Mouse (Mus musculus) CD4-positive helper T cell, adult 2 months (primary cell): ENCODE results near the gene Edaradd.

Experiments used
- DNase-seq: peaks from one replicate; pipeline ENCODE4 v3.0.0-alpha.2; 2012; ENCODE audit warnings: low read depth, missing footprints, low spot score

Gene Edaradd

GRCm38 (mm10) chr13:12460881-12461729 is 59.1 kb downstream of the Edaradd start:
- peak; percentile 91 for DNase-seq

GRCm38 (mm10) chr13:12460443-12460842 is 59.8 kb downstream of the Edaradd start:
- peak; percentile 85 for DNase-seq

GRCm38 (mm10) chr13:12456711-12457110 is 63.5 kb downstream of the Edaradd start:
- no peak for DNase-seq

GRCm38 (mm10) chr13:12454686-12455390 is 65.4 kb downstream of the Edaradd start:
- no peak for DNase-seq

- DNase-seq = no peak
These were observed 67.1 kb downstream of the Edaradd start for GRCm38 (mm10) chr13:12453150-12453549.

- DNase-seq = no peak
These were observed 78.1 kb downstream of the Edaradd start for GRCm38 (mm10) chr13:12442008-12442587.

- no peak for DNase-seq
These were observed 79.4 kb downstream of the Edaradd start for GRCm38 (mm10) chr13:12440813-12441212.

GRCm38 (mm10) chr13:12439586-12439985 is 80.7 kb downstream of the Edaradd start:
- DNase-seq = no peak

GRCm38 (mm10) chr13:12433843-12434242 is 86.4 kb downstream of the Edaradd start:
- no peak for DNase-seq

GRCm38 (mm10) chr13:12428556-12428955 is 91.7 kb downstream of the Edaradd start:
- DNase-seq = no peak
